Mouse (Mus musculus) midbrain, postnatal 0 days (tissue): ENCODE results near the gene Phc3. TPM values are rescaled to one million over a fixed set of nuclear protein-coding genes. Genes with fewer than 3 reads are reported as not detected.
A peak's percentile ranks its signal among the peaks of the same experiment; 100 is the strongest.

ENCODE experiments used
- ATAC-seq: fragments of 200-750 bp; cut with Nextera tagmentation; 2 replicates; pipeline ENCODE4 v1.8.0; 2017; ENCODE audit warnings: moderate number of reproducible peaks, mild to moderate bottlenecking, moderate TSS enrichment, moderate library complexity; ENCODE audit not compliant: low FRiP score
- DNase-seq: peaks from one replicate; pipeline ENCODE4 v3.0.0-alpha.2; 2015; ENCODE audit warnings: low spot score
- H3K27ac ChIP-seq: fragments of 300-500 bp; sonication (generic); 2 replicates; pipeline ENCODE4 v1.5.1; 2014; ENCODE audit warnings: low read depth, mild to moderate bottlenecking, low read length, mixed read lengths
- H3K27me3 ChIP-seq: fragments of 300-500 bp; sonication (generic); 2 replicates; pipeline ENCODE4 v1.6.1; 2014; ENCODE audit warnings: low read length, control low read depth, mixed read lengths; ENCODE audit not compliant: insufficient read depth
- H3K36me3 ChIP-seq: fragments of 300-500 bp; sonication (generic); 2 replicates; pipeline ENCODE4 v1.6.1; 2014; ENCODE audit warnings: low read length, control low read depth, mixed read lengths; ENCODE audit not compliant: insufficient read depth
- H3K4me1 ChIP-seq: fragments of 300-500 bp; sonication (generic); 2 replicates; pipeline ENCODE4 v1.6.1; 2014; ENCODE audit warnings: mild to moderate bottlenecking, control low read depth, antibody characterized with exemption, low read length, mixed read lengths; ENCODE audit not compliant: insufficient read depth
- H3K4me2 ChIP-seq: fragments of 300-500 bp; sonication (generic); 2 replicates; pipeline ENCODE4 v1.6.1; 2014; ENCODE audit warnings: low read depth, mild to moderate bottlenecking, low read length, mixed read lengths; ENCODE audit not compliant: poor library complexity, severe bottlenecking
- H3K4me3 ChIP-seq: fragments of 300-500 bp; sonication (generic); 2 replicates; pipeline ENCODE4 v1.5.1; 2014; ENCODE audit warnings: low read depth, mild to moderate bottlenecking, low read length, moderate library complexity
- H3K9ac ChIP-seq: fragments of 300-500 bp; sonication (generic); replicated peaks from 2 replicates; pipeline ENCODE4 v1.6.1; 2014; ENCODE audit warnings: mild to moderate bottlenecking, low read length, moderate library complexity, mixed read lengths; ENCODE audit not compliant: poor library complexity, severe bottlenecking
- H3K9me3 ChIP-seq: fragments of 300-500 bp; sonication (generic); 2 replicates; pipeline ENCODE4 v1.6.1; 2016; ENCODE audit warnings: low read length, control low read depth
- CTCF ChIP-seq: IDR thresholded peaks from 2 replicates; pipeline ENCODE4 v1.5.1; 2016; ENCODE audit warnings: antibody characterized with exemption, mild to moderate bottlenecking
- WGBS: fragments of 180-500 bp; shearing (Covaris S2); extraction: QIAGEN DNeasy Blood & Tissue Kit; methylation state at CpG from one replicate; pipeline ENCODE4 v1.1.7; 2014; 5-methylcytosine and 5-hydroxymethylcytosine counted together
- polyA plus RNA-seq: library from polyadenylated mRNA; unstranded; fragments of >200 nt; fragmentation: Nextera tagmentation; extraction: Ambion mirVana; gene quantifications from 2 replicates; pipeline ENCODE4 v1.2.1, GENCODE M21; 2015
- total RNA-seq: library from RNA; depleted of rRNA; stranded (reverse); fragments of >200 nt; gene quantifications from 2 replicates; pipeline ENCODE4 v1.2.3, GENCODE M21; 2014; rRNA removed

The Phc3 gene
- total RNA-seq (27.0 and 31.5 TPM in 2 replicates), polyA plus RNA-seq (5.5 and 6.6 TPM in 2 replicates)

DNA sequence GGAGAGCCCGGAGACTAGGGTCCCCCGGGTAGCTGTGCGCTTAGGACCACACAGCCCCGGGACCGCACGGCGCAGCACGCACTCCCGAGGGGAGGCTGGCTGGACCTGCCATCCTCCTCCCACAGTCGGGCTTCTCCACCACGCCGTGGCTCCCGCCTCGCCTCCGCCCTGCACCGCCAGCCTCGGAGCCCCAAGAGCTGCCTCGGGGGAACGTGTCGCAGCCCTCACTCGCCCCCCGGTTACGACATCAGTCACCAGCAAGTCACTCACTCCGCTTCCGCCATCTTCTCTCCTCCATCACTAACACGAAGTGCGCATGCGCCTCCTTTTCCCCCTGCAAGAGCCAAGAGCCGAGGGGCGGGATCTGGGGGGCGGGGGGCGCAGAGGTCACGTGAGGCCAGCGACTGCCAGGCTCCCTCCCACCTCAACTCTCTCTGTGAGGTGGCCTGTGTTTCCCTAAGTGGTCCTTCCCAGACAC, at the start of gene Phc3:
Phc3 (minus strand) TSS at position 312 of the 478 bp plus-strand sequence.
- H3K4me1 ChIP-seq: 0 out of 2 replicates have a peak, but pooled peaks cover 4% of the 10 kb centered on the region
- no peak for TF ChIP-seq CTCF
- DNase-seq (peak; percentile 97), ATAC-seq (peak; percentile 90)
- H3K36me3 ChIP-seq: peaks cover 13% of the 10 kb centered on the region; the same call in 1 of the 2 replicates
- peak within 1 kb of the TSS; percentile 56 for H3K4me2 ChIP-seq
- peak within 1 kb of the TSS; percentile 94 for H3K9ac ChIP-seq
- no peaks in the 10 kb centered on the region for H3K9me3 ChIP-seq
- under 1% methylated on average over 33 of the region's 34 CpGs for WGBS
- no peaks in the 10 kb centered on the region for H3K27me3 ChIP-seq
- peak within 1 kb of the TSS; percentile 91 for H3K27ac ChIP-seq
- H3K4me3 ChIP-seq: peak within 1 kb of the TSS; percentile 77

DNA sequence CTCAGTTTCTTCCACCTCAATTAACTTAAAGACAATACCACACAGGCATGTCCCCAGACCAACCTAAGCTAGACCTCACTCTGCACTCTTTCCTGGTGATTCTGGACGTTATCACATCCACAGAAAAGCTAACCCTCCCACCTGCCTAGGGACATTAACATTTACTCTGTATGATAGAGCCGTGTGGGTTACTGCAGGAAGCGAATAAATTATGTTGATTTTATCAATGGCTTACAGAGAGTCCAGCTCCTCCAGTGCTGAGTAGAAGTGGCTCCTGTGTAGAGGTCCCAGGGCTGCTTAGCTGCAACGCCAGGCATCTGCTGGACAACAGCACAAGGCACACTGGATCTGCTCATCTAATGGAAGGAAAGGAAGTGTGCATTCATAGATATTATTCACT, 48.4 kb upstream of the Phc3 start:
- Histone ChIP-seq H3K27ac (no peak overlapping the region), H3K9ac (no peak overlapping the region), H3K4me3 (no peak overlapping the region), H3K4me1 (no peaks in the 10 kb centered on the region; the same call in 1 of the 2 replicates), H3K27me3 (no peaks in the 10 kb centered on the region), H3K36me3 (0 out of 2 replicates have a peak, but pooled peaks cover 5% of the 10 kb centered on the region), H3K4me2 (no peak overlapping the region), H3K9me3 (no peaks in the 10 kb centered on the region)
- TF ChIP-seq CTCF: no peak
- 44% methylated on average over 4 of the region's 4 CpGs for WGBS
- ATAC-seq (no peak; the same call in 1 of the 2 replicates), DNase-seq (no peak)

DNA sequence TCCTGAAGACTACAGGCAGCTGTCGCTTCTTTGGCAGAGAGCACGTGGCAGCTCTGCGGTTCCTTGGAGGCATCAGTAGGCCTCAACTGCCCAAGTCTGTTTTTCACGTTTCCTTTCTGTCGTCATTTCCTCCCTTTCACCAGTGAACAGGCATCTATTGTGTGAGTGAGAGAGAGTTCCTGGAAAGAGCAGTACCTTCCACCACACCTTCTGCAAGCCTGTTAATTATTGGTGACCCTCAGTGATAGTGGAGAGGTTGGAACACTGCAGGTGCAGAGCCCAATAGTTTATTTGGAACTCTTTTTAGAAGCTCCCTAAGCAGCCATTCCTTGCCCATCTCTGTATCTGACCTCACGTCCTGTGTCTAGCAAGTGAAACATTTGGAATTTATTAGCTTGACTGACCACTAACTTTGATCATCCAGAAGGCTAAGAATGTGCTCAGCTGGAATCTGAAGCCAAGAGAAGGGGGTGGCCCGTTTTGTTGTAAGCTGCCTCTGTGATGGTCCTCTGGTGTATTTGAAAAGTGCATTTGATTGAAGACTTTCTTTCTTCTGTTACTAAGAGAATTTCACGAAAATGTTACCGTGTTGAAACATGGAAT, 47.5 kb upstream of the Phc3 start:
- no peak for TF ChIP-seq CTCF
- H3K4me2 ChIP-seq: no peak overlapping the region
- no peaks in the 10 kb centered on the region for H3K27me3 ChIP-seq
- no peak overlapping the region for H3K9ac ChIP-seq
- 41% methylated on average over 9 of the region's 9 CpGs for WGBS
- ATAC-seq: no peak
- no peak for DNase-seq
- H3K36me3 ChIP-seq: 0 out of 2 replicates have a peak, but pooled peaks cover under 1% of the 10 kb centered on the region
- no peak overlapping the region; the same call in 1 of the 2 replicates for H3K27ac ChIP-seq
- H3K4me1 ChIP-seq: no peaks in the 10 kb centered on the region; the same call in 1 of the 2 replicates
- H3K9me3 ChIP-seq: no peaks in the 10 kb centered on the region
- H3K4me3 ChIP-seq: no peak overlapping the region

DNA sequence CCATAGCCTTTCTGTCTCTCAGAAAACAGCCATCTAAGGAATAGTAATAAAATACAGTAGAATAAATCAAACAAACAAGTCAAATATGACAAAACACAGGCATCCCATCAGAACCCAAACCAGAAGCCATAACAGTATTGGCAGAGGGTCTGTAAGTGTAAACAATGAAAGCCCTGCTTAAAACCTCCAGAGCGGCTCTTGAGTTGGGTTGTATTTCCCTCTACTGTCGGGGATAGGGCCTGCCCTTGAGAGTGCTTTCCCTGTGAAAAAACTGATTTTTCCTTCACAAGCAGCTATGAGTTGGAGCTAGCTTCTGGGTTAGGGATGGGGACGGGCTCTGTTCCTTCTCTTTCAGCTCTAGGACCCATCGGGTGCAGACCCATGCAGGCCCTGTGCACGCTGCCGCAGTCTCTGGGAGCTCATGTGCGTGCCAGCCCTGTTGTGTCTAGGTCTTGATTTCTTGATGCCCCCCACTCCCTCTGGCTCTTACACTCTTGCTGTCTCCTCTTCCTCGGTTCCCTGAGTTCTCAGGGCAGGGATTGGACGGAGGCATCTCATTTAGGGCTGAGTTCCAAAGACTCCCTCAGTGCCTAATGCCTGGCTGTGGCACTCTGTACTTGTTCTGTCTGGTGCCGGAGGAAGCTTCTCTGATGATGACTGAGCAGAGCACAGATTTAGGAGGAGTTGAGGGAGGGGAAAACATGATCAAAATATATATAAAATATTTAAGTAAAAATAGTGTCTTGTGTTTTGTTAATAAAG, 46.6 kb upstream of the Phc3 start:
- no peak overlapping the region for H3K9ac ChIP-seq
- H3K4me2 ChIP-seq: no peak overlapping the region
- H3K27ac ChIP-seq: no peak overlapping the region
- no peaks in the 10 kb centered on the region for H3K9me3 ChIP-seq
- H3K4me3 ChIP-seq: no peak overlapping the region
- ATAC-seq: no peak
- 76% methylated on average over 10 of the region's 10 CpGs for WGBS
- TF ChIP-seq CTCF: no peak
- no peak for DNase-seq
- H3K27me3 ChIP-seq: no peaks in the 10 kb centered on the region
- H3K36me3 ChIP-seq: no peaks in the 10 kb centered on the region
- H3K4me1 ChIP-seq: no peaks in the 10 kb centered on the region; the same call in 1 of the 2 replicates

DNA sequence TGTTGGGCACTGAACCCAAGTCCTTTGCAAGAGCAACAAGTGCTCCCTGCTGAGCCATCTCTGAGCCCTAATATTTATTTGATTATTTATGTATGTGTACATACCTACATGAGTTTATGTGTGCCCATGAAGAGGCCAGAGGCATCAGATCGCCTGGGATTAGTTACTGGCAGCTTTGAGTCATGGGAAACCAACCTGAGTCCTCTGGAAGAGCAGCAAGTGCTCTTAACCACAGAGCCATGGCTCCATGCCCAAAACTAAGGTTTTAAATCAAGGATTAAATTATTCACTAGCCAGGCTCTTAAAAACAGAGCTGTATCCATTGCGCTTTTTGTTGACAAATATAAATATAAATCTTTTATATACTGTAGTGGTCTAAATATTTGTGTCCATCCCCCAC, 45.2 kb upstream of the Phc3 start:
- Histone ChIP-seq H3K4me2 (no peak overlapping the region), H3K4me1 (no peaks in the 10 kb centered on the region; the same call in 1 of the 2 replicates), H3K9ac (no peak overlapping the region), H3K36me3 (no peaks in the 10 kb centered on the region), H3K27me3 (no peaks in the 10 kb centered on the region), H3K27ac (no peak overlapping the region), H3K9me3 (no peaks in the 10 kb centered on the region), H3K4me3 (no peak overlapping the region)
- DNase-seq (no peak), ATAC-seq (no peak)
- WGBS: 91% methylated on average over 2 of the region's 2 CpGs
- TF ChIP-seq CTCF: no peak
